Mouse (Mus musculus): ENCODE data around the gene Fam187a.
A peak's percentile ranks its signal among the peaks of the same experiment; 100 is the strongest.

The Fam187a gene

GRCm38 (mm10) chr11:102894716-102895115 lies 9.7 kb downstream of the Fam187a start:
- no peak for DNase-seq (ENCODE audit: low read depth, low spot score)

DNA sequence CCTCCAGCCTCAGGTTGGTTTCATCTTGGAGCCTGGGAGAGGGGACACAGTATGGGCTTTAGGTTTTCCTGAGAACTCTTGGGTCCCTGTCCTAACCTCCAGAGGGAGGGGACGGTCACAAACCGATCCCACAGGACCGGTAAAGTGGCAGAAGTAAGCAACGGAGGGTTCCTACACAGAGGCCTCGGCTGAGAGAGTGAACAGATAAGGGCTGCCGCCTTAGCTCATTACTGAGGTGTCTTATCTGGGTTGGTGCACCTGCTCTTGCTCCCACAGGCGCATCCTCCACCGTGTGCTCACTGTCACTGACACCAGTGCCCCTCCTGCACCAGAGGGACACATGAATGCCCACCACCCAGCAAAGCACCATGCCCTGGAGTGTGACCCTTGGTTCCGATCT lies 10.8 kb downstream of the Fam187a start:
- no peak for DNase-seq (ENCODE audit: low read depth, low spot score)

GRCm38 (mm10) chr11:102896641-102897040 lies 11.7 kb downstream of the Fam187a start:
- no peak for DNase-seq (ENCODE audit: low read depth, low spot score)

- DNase-seq (ENCODE audit: low read depth, low spot score): no peak
Observed at GRCm38 (mm10) chr11:102898408-102898807, 13.4 kb downstream of the Fam187a start.

- DNase-seq (ENCODE audit: low read depth, low spot score): peak; percentile 90
Observed at GRCm38 (mm10) chr11:102900763-102901162, 15.8 kb downstream of the Fam187a start, which contains the start of gene Gfap. TSS of gene Gfap (minus strand) at chr11:102900912.

DNA sequence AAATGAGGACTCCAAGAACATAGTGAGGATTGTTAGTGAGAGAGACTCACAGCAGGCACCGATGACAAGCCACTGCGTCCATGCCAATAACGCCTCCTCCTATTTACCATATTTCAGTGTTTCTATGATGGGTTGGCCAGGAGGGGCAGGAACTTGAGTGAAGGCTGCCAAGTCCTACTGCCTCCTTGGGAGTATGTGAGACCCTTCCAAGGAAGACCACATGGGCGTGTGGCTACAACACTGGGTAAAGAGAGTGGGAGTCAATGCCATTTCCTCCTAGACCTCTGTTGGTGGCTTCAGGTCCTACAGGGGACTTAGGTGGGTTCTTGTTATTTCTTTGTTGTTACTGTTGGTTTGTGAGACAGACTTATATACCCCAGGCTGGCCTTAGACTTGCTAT lies 16.2 kb downstream of the Fam187a start:
- DNase-seq (ENCODE audit: low read depth, low spot score): no peak

- DNase-seq (ENCODE audit: low read depth, low spot score): no peak
Observed at GRCm38 (mm10) chr11:102902107-102902506, 17.1 kb downstream of the Fam187a start.

DNA sequence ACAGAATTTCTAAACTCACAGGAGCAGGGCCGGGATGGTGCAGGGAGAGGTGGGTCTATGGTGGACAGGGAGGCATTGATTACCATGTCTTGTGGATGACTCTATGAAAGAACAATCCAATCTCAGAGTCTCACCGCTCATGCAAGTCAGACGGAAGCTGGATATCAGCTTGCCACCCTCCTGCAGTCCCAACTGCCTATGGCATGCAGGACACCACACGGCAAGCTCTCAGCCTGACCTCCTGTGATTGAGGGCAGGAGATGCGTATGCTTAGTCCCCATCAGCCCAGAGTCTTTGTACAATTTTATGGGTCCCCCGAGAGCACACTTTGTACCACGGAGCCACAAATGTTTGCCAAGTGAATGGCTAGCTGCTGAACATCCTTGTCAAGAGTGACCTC lies 18.7 kb downstream of the Fam187a start:
- no peak for DNase-seq (ENCODE audit: low read depth, low spot score)

GRCm38 (mm10) chr11:102911376-102911775 lies 26.4 kb downstream of the Fam187a start:
- DNase-seq (ENCODE audit: low read depth, low spot score): no peak

GRCm38 (mm10) chr11:102915380-102915779 lies 30.4 kb downstream of the Fam187a start:
- DNase-seq (ENCODE audit: low read depth, low spot score): no peak

DNA sequence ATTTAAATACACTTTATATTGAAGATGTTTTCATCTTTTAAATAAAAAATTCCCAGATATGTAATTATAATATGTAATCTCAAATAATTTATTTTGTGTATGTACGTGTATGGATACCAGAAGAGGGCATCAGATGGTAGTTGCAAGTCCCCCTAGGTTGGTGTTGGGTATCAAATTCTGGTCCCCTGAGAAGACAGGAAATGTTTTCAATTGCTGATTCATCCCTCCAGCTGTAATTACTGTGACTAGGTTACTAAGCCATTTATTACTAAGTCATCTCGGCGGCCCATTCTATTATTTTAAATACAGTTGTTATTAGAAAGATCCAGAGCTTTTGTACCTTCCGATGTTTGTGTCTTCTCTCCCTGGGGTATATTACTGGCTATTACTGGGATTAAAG lies 33.1 kb downstream of the Fam187a start:
- DNase-seq (ENCODE audit: low read depth, low spot score): no peak

- no peak for DNase-seq (ENCODE audit: low read depth, low spot score)
Observed at GRCm38 (mm10) chr11:102921491-102921890, 36.5 kb downstream of the Fam187a start.

GRCm38 (mm10) chr11:102924557-102925350 lies 39.8 kb downstream of the Fam187a start, which contains the start of gene Kif18b:
TSS of gene Kif18b (minus strand) at chr11:102925124.
- peak; percentile 98 for DNase-seq (ENCODE audit: low read depth, low spot score)

DNA sequence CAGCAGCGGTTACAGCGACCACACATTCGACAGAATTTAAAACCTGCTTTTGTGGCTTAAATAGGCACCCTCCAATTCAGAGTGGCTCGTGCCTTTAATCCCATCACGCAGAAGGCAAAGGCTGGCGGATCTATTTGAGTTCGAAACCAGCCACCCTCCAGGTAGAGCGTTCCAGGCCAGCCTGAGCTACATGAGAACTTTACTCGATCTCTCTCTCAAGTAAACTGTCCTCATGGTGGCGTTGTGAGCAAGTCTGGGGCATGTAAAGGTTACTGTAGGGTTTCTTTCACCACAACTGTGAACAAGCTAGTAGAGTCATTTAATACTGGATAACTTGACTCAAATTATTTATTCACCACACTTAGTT lies 40.4 kb downstream of the Fam187a start:
- DNase-seq (ENCODE audit: low read depth, low spot score): no peak

GRCm38 (mm10) chr11:102930672-102931071 lies 45.7 kb downstream of the Fam187a start:
- DNase-seq (ENCODE audit: low read depth, low spot score): no peak

DNA sequence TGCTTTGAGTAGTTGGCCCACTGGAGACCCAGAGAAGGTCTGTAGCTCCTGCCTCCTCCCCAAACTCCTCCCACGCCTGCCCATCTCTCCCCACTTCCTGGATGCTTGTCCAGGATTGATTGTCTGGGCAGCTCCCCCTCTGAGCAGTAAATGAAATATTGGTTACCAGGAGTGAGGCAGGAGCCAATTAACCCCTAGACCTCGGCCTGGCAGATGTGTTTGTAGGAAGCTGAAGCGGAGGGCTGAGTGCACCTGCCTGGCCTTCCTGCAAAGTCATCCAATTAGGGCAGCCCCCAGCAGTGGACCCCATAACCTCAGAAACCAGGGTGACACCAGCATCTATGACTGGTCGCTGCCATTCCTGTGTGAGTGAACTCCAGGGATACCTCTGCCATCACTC lies 51.3 kb downstream of the Fam187a start:
- DNase-seq (ENCODE audit: low read depth, low spot score): no peak

All from forelimb bud, embryonic 11.5 days (tissue).